Comparison of ENCODE assay signal across 8 mouse cellular contexts in the genomic region with DNA sequence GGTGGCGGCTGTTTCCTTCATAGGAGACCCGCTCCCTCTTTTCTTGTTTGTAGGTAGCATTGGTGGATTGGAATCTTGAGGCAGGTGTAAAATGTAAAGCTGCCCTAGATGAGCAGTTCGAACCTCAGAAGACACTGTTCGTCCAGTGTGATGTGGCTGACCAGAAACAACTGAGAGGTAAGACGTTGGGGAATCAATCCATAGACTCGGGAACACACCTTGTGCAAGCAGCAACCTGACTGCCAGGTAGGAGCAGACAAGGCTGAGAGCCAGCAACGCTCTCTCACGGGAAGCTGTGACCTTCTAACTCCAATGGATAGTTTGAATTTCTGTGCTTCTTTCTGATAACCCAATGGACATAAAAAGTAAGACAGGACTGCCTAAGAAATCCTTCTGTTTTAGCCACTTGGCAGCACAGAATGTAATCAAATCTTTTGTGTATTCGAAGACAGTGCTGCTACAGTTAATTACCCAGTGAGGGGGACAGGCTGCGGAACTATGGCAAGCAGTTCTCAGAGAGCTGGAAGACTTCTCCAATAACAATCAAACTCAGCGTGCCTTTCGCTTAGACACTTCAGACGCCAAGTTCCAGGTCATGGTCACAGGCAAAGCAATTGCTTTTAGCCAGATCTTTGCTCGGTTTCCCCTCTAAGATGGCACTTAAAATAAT. TPM values are rescaled to one million over a fixed set of nuclear protein-coding genes. Genes with fewer than 3 reads are reported as not detected.
A peak's percentile ranks its signal among the peaks of the same experiment; 100 is the strongest.
DNase-seq lines count a peak whose midpoint lies in the region; ATAC-seq and TF ChIP-seq lines count a peak whose summit lies in the region.

No protein-coding gene starts in this region.

- ATAC-seq in heart, embryonic 11.5 days (replicated peaks; ENCODE audit: insufficient number of reproducible peaks, low FRiP score, low TSS enrichment), result no peak
- no peak for ATAC-seq in forebrain, postnatal 0 days
- peak; percentile 25; the same call in 1 of the 2 replicates for ATAC-seq in liver, postnatal 0 days

- H3K9ac ChIP-seq in heart, embryonic 11.5 days (ENCODE audit: low read depth, low read length), result peak overlapping the region; percentile 73; the same call in 1 of the 2 replicates
- peak overlapping the region; percentile 59; the same call in 1 of the 2 replicates for H3K9ac ChIP-seq in ES-E14 (ENCODE audit: insufficient read depth, low read depth, low read length, poor library complexity, severe bottlenecking)
- H3K9ac ChIP-seq in forebrain, postnatal 0 days, result peak overlapping the region; percentile 47
- H3K9ac ChIP-seq in liver, postnatal 0 days (replicated peaks), result peak overlapping the region; percentile 66

- no peak overlapping the region for H3K27ac ChIP-seq in heart, embryonic 11.5 days (ENCODE audit: low read depth, low read length)
- H3K27ac ChIP-seq in ES-E14 (ENCODE audit: insufficient read depth, low read depth, low read length, poor library complexity, severe bottlenecking), result no peak overlapping the region
- H3K27ac ChIP-seq in forebrain, postnatal 0 days (ENCODE audit: low read depth, low read length), result no peak overlapping the region
- H3K27ac ChIP-seq in liver, postnatal 0 days (ENCODE audit: low read depth), result peak overlapping the region; percentile 76

- in situ Hi-C loops in ES-E14 (cut with MboI; ENCODE audit: low sequenced_read_pairs in 2 of 2, unreplicated experiment in 2 of 2), result no loop called here

- H3K27me3 ChIP-seq in heart, embryonic 11.5 days (ENCODE audit: control insufficient read depth, insufficient read depth, low read length), result peaks cover 3% of the 10 kb centered on the region; the same call in 1 of the 2 replicates
- no peaks in the 10 kb centered on the region for H3K27me3 ChIP-seq in forebrain, postnatal 0 days (ENCODE audit: insufficient read depth, low read length)
- no peaks in the 10 kb centered on the region for H3K27me3 ChIP-seq in liver, postnatal 0 days (ENCODE audit: insufficient read depth, low read length)

- TF ChIP-seq CTCF in forebrain, postnatal 0 days (IDR thresholded peaks at IDR 0.05; ENCODE audit: low read depth), result no peak
- no peak for TF ChIP-seq CTCF in liver, postnatal 0 days (IDR thresholded peaks at IDR 0.05; ENCODE audit: low read depth)

- H3K36me3 ChIP-seq in heart, embryonic 11.5 days (ENCODE audit: control insufficient read depth, insufficient read depth, low read length), result no peaks in the 10 kb centered on the region
- no peaks in the 10 kb centered on the region for H3K36me3 ChIP-seq in ES-E14 (ENCODE audit: control insufficient read depth, insufficient read depth, low read length, poor library complexity, severe bottlenecking)
- H3K36me3 ChIP-seq in forebrain, postnatal 0 days (ENCODE audit: insufficient read depth), result no peaks in the 10 kb centered on the region
- no peaks in the 10 kb centered on the region for H3K36me3 ChIP-seq in liver, postnatal 0 days (replicated peaks; ENCODE audit: insufficient read depth, low read length)

- intact Hi-C loops in heart, postnatal 25 days (cut with DNase I), result loop anchor here (5.0 kb wide), 1 partner anchor 47 kb away; no protein-coding TSS in a partner anchor

- H3K9me3 ChIP-seq in heart, embryonic 11.5 days (replicated peaks; ENCODE audit: control insufficient read depth, low read length), result no peaks in the 10 kb centered on the region
- no peaks in the 10 kb centered on the region for H3K9me3 ChIP-seq in ES-E14 (ENCODE audit: control insufficient read depth, insufficient read depth, low read depth, low read length)
- H3K9me3 ChIP-seq in forebrain, postnatal 0 days (ENCODE audit: low read length), result no peaks in the 10 kb centered on the region
- no peaks in the 10 kb centered on the region for H3K9me3 ChIP-seq in liver, postnatal 0 days (ENCODE audit: low read length)

- TF ChIP-seq EP300 in liver, postnatal 0 days (IDR thresholded peaks at IDR 0.05; ENCODE audit: low read depth), result no peak

- H3K4me1 ChIP-seq in heart, embryonic 11.5 days (ENCODE audit: control insufficient read depth, insufficient read depth, low read length), result no peaks in the 10 kb centered on the region
- H3K4me1 ChIP-seq in ES-E14 (ENCODE audit: control insufficient read depth in 2 of 2, insufficient read depth in 2 of 2, low read length in 2 of 2, poor library complexity in 1 of 2), result 0 out of 4 replicates have a peak, but pooled peaks cover 0 to 2% of the 10 kb centered on the region in 2 experiments
- H3K4me1 ChIP-seq in forebrain, postnatal 0 days (ENCODE audit: insufficient read depth), result no peaks in the 10 kb centered on the region; the same call in 1 of the 2 replicates
- peaks cover 10% of the 10 kb centered on the region for H3K4me1 ChIP-seq in liver, postnatal 0 days (ENCODE audit: insufficient read depth)

- peak overlapping the region; percentile 93 for H3K4me2 ChIP-seq in heart, embryonic 11.5 days
- peak overlapping the region; percentile 96 for H3K4me2 ChIP-seq in forebrain, postnatal 0 days (ENCODE audit: low read depth)
- H3K4me2 ChIP-seq in liver, postnatal 0 days (ENCODE audit: low read depth, low read length), result peak overlapping the region; percentile 70

- 21% methylated on average over 14 of the region's 14 CpGs for WGBS in heart, embryonic 11.5 days (ENCODE audit: insufficient replicate concordance)
- WGBS in forebrain, postnatal 0 days, result 15% methylated on average over 14 of the region's 14 CpGs
- 18% methylated on average over 14 of the region's 14 CpGs for WGBS in liver, postnatal 0 days (ENCODE audit: insufficient replicate concordance)

- H3K4me3 ChIP-seq in heart, embryonic 11.5 days (ENCODE audit: low read depth, low read length), result peak overlapping the region; percentile 53
- peak overlapping the region; percentile 74 to 84 for H3K4me3 ChIP-seq in ES-E14 (ENCODE audit: insufficient read depth in 1 of 2, low read depth in 1 of 2, low read length in 2 of 2, poor library complexity in 1 of 2, severe bottlenecking in 1 of 2)
- H3K4me3 ChIP-seq in forebrain, postnatal 0 days (ENCODE audit: low read depth, low read length), result peak overlapping the region; percentile 49
- H3K4me3 ChIP-seq in liver, postnatal 0 days (ENCODE audit: low read depth, low read length), result peak overlapping the region; percentile 63

- no peak for DNase-seq in heart, postnatal 25 days (ENCODE audit: low spot score)
- DNase-seq in ES-E14 (ENCODE audit: low read depth, low spot score), result peak; percentile 15
- DNase-seq in forebrain, postnatal 0 days, result peak; percentile 11
- peak; percentile 21 for DNase-seq in liver, postnatal 0 days
- no peak for DNase-seq in layer of hippocampus, adult 9-10 months (ENCODE audit: low spot score)
- no peak for DNase-seq in layer of hippocampus, adult 18-20 months (ENCODE audit: low spot score in 2 of 2)
- no peak for DNase-seq in frontal cortex, postnatal 25 days (ENCODE audit: low spot score in 2 of 2)

TF ChIP-seq in ES-E14, 5 proteins besides CTCF, POLR2A, EP300 and RAD21:
- TF ChIP-seq ZNF384 (IDR thresholded peaks at IDR 0.05; ENCODE audit: low read depth, low read length) (no peak), ZC3H11A (IDR thresholded peaks at IDR 0.05; ENCODE audit: borderline replicate concordance, low read depth, low read length) (no peak), HCFC1 (IDR thresholded peaks at IDR 0.05; ENCODE audit: borderline replicate concordance, insufficient read depth, low read length) (no peak), MAFK (IDR thresholded peaks at IDR 0.05; ENCODE audit: insufficient read depth, low read depth, low read length) (no peak), CHD2 (IDR thresholded peaks at IDR 0.05; ENCODE audit: low read depth, low read length) (no peak)

RNA-seq across cellular contexts. Expression of a gene that starts 0.6 kb away (rescaled TPM):
- 29.2 and 32.6 TPM in 2 replicates for polyA plus RNA-seq in heart, embryonic 11.5 days (2014; fragmentation: Nextera tagmentation; extraction: Ambion mirVana)
- total RNA-seq in heart, postnatal 25 days (2021), result 10 to 100 TPM in 1 of 2 experiments, 1 to 10 TPM in 1; 9.3 to 10.2 TPM
- total RNA-seq in ES-E14 (2012; rRNA removed), result 0.32 and 1.1 TPM in 2 replicates
- 3.7 and 4.5 TPM in 2 replicates for total RNA-seq in forebrain, postnatal 0 days (2014; rRNA removed)
- 4.2 and 4.9 TPM in 2 replicates for polyA plus RNA-seq in forebrain, postnatal 0 days (2015; fragmentation: Nextera tagmentation; extraction: Ambion mirVana)
- 70.1 and 74.2 TPM in 2 replicates for polyA plus RNA-seq in liver, postnatal 0 days (2015; fragmentation: Nextera tagmentation; extraction: Ambion mirVana)
- 1 to 10 TPM; 3.2 to 3.4 TPM for total RNA-seq in layer of hippocampus, adult 18-20 months (2021)

Comparison
In these comparisons a context has a peak if more than half of its experiments do, and no peak if none do; other contexts are left out.
1. DNase-seq: peak in ES-E14 (single experiment), forebrain, postnatal 0 days (single experiment) and liver, postnatal 0 days (single experiment); none in heart, postnatal 25 days (single experiment), layer of hippocampus, adult 9-10 months (single experiment), layer of hippocampus, adult 18-20 months (0 of 2) and frontal cortex, postnatal 25 days (0 of 2).
2. Peak in every context shown above with its lines, with median percentiles within 50 percentile points of each other: H3K4me2 ChIP-seq, H3K4me3 ChIP-seq and H3K9ac ChIP-seq.